Mouse (Mus musculus) heart, postnatal 4 days (tissue): ENCODE data around the gene 1700021F05Rik. TPM values are rescaled to one million over a fixed set of nuclear protein-coding genes. Genes with fewer than 3 reads are reported as not detected.
"Not testable (repeated sequence)": the region's sequence is repeated elsewhere in the genome, so short reads cannot be mapped to it uniquely, and the experiment has no call there.

Experiments
- DNase-seq: peaks from one replicate; pipeline ENCODE4 v3.0.0; 2021
- total RNA-seq, 2 experiments: library from RNA; stranded (reverse); gene quantifications; 2 replicates each; pipeline ENCODE4 v1.2.3; 2021

The 1700021F05Rik gene
- total RNA-seq, 2 experiments from 2014 or later: 89.9 to 94.5 TPM

DNA sequence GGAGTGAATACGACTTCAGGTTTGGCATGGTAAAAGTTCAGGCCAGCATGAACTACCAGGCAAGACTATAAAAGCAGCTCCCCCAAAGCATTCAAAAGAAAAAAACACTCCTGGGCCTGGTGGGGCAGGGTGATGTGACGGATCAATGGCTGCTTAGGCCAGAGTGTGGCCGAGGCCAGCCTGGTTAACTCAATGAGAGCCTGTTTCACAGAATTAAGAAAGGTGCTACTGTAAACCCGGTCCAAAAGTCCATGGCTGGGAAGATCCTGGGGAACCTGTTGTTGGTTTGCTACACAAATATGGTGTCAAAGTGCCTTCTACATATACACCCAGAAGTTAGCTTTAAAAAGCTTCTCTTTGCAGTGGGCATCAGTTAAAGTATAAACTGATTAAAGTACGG, 2.0 kb downstream of the 1700021F05Rik start:
- DNase-seq: no peak

GRCm38 (mm10) chr10:43537652-43538051, 3.1 kb downstream of the 1700021F05Rik start:
- no peak for DNase-seq

DNA sequence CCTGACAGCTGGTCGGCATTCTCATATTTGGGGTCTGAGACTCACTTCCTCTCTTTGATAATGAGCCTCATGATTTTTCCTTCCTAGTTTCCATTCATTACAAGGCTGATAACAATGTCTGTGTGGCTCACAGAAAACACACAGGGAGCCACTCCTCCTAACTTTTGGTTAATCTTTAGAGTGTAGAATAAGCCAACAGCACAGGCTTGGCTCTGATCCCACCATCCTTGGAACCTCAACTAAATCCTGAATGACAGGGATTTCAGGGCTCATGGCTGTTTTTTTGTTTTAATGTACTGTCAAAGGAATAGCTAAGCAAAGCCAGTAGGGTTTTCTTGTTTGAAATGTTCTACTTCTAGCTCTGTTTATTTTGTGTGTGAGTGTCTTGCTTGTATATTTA, 6.4 kb downstream of the 1700021F05Rik start:
- no peak for DNase-seq

DNA sequence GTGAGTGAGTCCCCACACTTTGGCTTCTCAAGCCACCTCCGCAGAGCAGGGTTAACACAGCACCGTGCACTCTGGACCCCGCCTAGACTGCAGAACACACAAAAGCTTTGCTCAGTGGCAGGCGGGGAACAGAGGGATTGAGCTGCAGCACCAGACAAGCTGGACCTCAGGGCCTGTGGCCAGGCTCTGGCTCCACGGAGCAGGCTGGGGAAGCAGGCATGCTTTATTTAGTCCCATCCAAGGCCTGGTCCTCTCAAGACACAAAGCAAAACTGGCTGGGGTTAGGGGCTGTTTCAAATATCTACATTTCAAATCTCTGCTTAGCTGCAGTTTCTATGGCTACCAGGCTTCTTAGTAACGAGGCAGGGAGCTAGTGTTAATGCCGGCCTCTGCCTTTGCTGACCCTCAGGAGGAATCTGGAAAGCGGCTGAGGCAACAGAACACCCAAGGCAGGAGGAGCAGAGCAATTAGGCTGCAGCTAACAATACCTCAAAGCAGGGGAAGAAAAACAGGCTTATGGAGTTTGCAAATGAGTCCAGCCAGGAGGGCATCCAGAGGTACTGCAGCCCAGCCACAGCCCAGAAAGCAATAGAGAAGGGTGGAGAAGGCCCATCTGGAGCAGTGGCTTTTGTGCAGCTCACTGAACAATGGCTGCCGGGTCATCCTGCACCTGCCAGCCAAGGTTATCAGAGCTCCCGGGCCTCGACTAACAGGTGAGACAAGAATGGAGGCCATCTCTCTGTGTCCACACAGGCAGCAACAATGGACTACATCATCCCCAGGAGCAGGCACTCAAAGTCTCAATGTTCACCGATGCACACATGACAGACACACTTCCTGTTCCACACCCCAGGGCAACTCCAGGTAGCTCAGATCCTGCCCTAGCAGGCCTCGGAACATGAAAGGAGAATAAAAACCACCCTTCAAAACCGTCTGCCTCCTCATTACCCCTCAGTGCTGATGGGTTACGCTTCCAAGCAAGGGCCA, 13.2 kb downstream of the 1700021F05Rik start:
- DNase-seq: no peak

GRCm38 (mm10) chr10:43523931-43524330, 16.9 kb downstream of the 1700021F05Rik start, which contains the start of gene Gm9803:
Gm9803 (plus strand) TSS chr10:43524084.
- DNase-seq: not testable (repeated sequence)

GRCm38 (mm10) chr10:43519977-43520376, 20.8 kb downstream of the 1700021F05Rik start:
- DNase-seq: no peak

DNA sequence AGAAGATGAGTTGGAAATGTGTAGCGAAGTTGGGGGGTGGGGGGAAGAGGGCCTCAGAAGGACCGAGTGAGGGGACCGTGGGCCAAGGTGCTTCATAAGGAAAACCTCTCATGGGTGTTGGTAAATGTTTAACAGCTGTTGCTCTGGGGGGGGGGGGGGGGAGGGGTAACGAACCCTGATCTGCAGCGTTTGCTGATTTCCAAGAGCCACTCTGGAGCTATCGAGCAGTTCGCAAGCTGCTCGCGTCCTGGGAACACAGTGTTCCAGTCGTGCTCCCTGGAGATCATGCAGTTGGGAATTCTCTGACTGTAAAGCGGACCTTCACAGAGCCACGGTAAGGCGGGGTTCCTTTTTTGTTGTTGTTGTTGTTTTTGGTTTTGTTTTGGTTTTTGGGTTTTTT, 22.4 kb downstream of the 1700021F05Rik start:
- no peak for DNase-seq

- DNase-seq: peak; percentile 55
These were observed 23.0 kb downstream of the 1700021F05Rik start for GRCm38 (mm10) chr10:43517836-43518235.

DNA sequence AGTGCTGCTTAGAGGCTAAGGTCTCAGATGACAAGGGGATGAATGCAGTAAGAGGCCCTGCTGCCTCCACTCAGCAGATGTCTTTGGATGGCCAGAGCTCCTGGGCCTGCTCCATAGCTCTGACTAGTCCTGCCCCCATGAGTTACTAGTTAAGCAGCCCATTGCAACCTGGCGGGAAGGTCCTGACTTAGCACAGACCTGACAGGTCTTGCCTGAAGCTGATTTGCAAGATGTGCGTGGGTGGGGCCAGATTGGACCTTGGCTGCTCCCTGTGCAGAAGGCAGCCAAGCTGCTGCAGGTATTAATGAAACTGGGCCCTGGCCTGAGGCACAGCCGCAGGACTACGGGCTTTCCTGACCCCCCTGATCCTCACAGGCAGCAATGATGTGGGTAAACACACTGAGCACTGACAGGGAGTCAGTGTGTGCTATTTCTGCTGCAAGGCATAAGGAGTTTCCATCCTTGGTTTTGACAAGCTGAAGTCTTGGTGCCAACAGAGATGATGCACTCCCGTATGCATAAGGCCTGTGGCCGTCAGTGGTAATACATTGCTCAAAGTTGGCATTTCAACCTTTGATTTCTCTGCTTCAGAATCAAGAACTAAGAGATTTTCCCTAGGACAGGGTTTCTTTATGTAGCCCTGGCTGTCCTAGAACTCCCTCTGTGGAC, 23.7 kb downstream of the 1700021F05Rik start:
- no peak for DNase-seq

DNA sequence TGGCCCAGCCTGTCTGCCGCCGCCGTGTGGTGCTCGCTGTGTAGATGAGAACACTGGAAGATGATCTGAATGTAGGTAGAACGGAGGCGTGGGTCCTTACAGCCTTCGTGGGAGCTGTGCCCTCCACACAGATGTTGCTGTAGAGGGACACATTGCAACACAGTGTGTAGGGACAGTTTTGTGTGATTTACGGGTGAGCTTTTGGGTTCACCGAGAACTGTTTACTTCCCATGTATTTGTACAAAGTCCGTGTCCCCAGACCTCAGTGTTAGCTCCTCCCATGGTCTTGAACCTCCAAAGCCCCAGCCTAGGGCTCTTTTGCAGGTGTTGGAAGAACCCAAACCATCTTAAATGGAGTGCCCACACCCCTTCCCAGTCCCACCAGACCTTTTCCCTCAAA, 27.8 kb downstream of the 1700021F05Rik start:
- DNase-seq: no peak

DNA sequence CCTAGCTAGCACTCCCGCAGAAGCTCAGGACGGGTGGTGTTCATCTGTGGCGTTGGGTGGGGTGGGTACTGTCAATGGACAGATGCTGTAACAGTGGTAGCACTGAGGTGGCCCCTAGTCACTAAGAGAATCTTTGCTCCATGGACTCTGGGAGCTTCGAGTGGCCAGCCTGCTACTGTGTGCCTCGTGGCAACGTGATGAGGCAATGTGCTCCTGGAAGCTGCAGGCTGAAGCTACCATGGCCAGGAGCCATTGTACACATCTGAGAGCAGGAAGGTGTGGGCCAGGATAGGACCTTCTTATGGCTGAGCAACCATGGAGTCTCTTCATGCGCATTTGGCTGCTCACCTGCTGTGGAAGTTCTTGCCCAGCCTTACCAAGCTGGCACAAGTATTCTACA, 31.6 kb downstream of the 1700021F05Rik start:
- no peak for DNase-seq

GRCm38 (mm10) chr10:43507051-43507450, 33.7 kb downstream of the 1700021F05Rik start:
- DNase-seq: no peak

GRCm38 (mm10) chr10:43504291-43504690, 36.5 kb downstream of the 1700021F05Rik start:
- DNase-seq: no peak

DNA sequence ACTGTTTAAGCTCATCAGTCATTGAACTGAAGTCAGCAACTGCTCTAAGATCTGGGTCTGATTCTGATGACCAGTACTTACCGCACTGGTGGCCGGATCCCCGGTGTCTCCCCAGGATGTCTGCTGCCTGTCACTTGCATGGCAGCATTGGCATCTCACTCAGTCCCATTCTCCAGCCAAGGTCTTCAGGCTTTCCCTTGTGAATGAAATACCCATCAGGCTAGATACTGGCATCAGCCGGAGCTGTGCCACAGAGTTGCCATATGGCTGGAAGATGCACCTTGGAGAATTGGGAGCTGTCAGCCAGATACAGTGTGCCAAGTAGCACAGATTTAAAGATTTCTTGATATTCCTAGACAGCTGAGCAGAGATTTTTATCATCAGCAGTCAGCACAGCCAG, 38.2 kb downstream of the 1700021F05Rik start:
- no peak for DNase-seq

DNA sequence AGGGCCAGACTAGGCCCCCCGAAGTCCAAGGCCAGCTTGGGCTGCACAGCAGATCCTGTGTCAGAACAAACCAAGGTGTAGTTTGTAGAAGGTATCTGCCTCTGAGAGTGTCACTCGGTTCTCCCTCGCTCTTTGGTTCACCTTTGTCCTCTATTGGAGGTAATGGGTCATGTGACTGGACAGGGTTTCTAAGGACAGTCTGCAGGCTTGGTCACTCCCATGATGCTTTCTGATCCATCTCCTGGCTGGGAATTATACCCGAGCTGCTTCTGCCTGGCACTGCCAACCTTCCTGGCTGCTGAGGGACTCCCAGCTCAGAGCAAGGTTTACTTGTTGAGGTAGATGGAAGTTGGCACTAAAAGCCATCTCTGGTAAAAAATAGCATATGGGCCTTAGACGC, 49.9 kb downstream of the 1700021F05Rik start:
- DNase-seq: peak; percentile 45

GRCm38 (mm10) chr10:43490034-43490433, 50.8 kb downstream of the 1700021F05Rik start:
- no peak for DNase-seq

- no peak for DNase-seq
These were observed 51.2 kb downstream of the 1700021F05Rik start for GRCm38 (mm10) chr10:43489550-43489949.

DNA sequence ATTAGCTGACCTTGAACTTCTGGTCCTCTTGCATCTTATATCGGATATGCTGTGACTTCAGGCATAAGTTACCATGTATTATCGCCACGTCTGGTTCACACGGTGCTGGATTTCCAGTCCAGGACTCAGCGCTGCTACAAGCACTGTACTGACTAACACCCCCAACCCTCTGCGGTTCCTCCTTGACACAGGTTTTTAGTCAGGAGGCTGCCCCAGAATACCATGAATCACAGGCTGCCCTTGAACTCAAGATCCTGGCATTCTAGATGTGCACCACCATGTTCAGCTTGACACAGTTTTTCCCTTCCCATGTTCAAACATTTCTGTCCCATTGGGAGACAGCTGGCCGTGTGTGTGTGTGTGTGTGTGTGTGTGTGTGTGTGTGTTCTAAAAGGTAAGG, 51.7 kb downstream of the 1700021F05Rik start:
- DNase-seq: no peak

DNA sequence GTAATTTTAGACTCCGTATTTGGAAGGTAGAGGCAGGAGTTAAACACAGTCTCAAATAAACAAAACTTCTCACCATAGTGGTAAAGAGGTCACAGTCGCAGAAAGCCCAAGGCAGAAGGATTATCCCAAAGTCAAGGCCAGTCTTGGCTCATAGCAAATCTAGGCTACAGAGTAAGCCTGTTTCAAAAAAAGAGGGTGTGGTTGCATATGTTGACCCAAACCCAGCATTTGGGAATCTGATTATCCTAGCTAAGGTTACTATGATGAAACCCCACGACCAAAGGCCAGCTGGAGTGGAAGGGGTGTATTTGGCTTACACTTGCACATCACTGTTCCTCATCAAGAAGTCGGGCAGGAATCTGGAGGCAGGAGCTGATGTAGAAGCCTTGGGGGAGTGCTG, 52.5 kb downstream of the 1700021F05Rik start:
- DNase-seq: no peak

DNA sequence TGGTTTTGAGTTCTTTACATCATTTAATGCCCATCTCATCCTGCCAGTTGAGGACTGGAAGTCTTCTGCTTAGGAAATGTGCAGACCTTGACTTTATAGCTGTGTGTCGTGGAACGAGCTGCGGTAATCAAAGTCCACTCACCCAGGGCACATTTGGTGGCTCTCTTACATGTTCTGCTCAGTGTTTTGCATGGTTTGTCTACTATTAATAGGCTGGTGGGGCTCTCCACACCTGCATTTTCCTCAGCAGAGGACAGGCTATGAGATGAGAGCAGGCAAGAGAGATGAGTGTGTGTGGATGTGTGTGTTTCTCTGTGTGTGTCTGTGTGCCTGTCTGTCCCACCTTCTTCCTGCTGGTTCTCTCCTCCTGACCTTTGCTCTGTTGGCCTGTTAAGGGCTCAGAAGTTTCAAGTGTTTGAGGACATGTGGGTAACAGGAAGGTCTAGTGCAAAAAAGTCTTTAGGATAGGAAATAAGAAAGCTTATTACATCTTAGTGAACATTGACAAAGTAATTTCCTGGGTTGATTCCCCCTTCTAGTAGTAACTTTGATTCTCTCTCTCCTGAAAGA, 53.3 kb downstream of the 1700021F05Rik start:
- DNase-seq: no peak

GRCm38 (mm10) chr10:43485751-43486268, 55.0 kb downstream of the 1700021F05Rik start:
- DNase-seq: no peak

GRCm38 (mm10) chr10:43483426-43483995, 57.3 kb downstream of the 1700021F05Rik start:
- DNase-seq: peak; percentile 73

- no peak for DNase-seq
These were observed 58.8 kb downstream of the 1700021F05Rik start for GRCm38 (mm10) chr10:43482021-43482420.
